Mouse (Mus musculus) liver, embryonic 14.5 days (tissue): ENCODE measurements around the gene Try4. TPM values are rescaled to one million over a fixed set of nuclear protein-coding genes. Genes with fewer than 3 reads are reported as not detected.
A peak's percentile ranks its signal among the peaks of the same experiment; 100 is the strongest.
"Not testable (repeated sequence)": the region's sequence is repeated elsewhere in the genome, so short reads cannot be mapped to it uniquely, and the experiment has no call there.

Experiments used
- ATAC-seq: fragments of 200-750 bp; cut with Nextera tagmentation; 2 replicates; pipeline ENCODE4 v1.8.0; 2017; ENCODE audit warnings: moderate number of reproducible peaks, mild to moderate bottlenecking, moderate library complexity; ENCODE audit not compliant: insufficient read depth
- DNase-seq, 3 experiments: peaks; one replicate each; pipeline ENCODE4 v3.0.0-alpha.2; 2012 to 2013; ENCODE audit warnings: low read depth in 3 of 3, low spot score in 3 of 3
- H3K27ac ChIP-seq: fragments of 300-500 bp; sonication (generic); 2 replicates; pipeline ENCODE4 v1.5.1; 2014; ENCODE audit warnings: moderate library complexity, mild to moderate bottlenecking, control low read depth, inconsistent platforms
- H3K27me3 ChIP-seq: fragments of 300-500 bp; sonication (generic); 2 replicates; pipeline ENCODE4 v1.6.1; 2014; ENCODE audit warnings: mild to moderate bottlenecking, low read length, moderate library complexity; ENCODE audit not compliant: control insufficient read depth, insufficient read depth
- H3K36me3 ChIP-seq: fragments of 300-500 bp; sonication (generic); replicated peaks from 2 replicates; pipeline ENCODE4 v1.6.1; 2014; ENCODE audit warnings: low read depth; ENCODE audit not compliant: control insufficient read depth, insufficient read depth
- H3K4me1 ChIP-seq, 2 experiments: fragments of 200-500 bp in 1 of 2; fragments of 300-500 bp in 1 of 2; sonication (generic) in 1 of 2; replicated peaks; 2 replicates each; pipeline ENCODE4 v1.6.1; 2012 to 2014; ENCODE audit warnings: antibody characterized with exemption in 1 of 2, inconsistent platforms in 1 of 2, low read length in 1 of 2; ENCODE audit not compliant: control insufficient read depth in 2 of 2, insufficient read depth in 2 of 2
- H3K4me2 ChIP-seq: fragments of 300-500 bp; sonication (generic); 2 replicates; pipeline ENCODE4 v1.6.1; 2014; ENCODE audit warnings: low read depth, mild to moderate bottlenecking, control low read depth, moderate library complexity
- H3K4me3 ChIP-seq, 2 experiments: fragments of 200-500 bp in 1 of 2; fragments of 300-500 bp in 1 of 2; sonication (generic) in 1 of 2; 2 replicates each; pipeline ENCODE4 v1.5.1; 2012 to 2014; ENCODE audit warnings: low read depth in 2 of 2, low read length in 2 of 2, mild to moderate bottlenecking in 2 of 2, control low read depth in 1 of 2, inconsistent platforms in 1 of 2, moderate library complexity in 1 of 2; ENCODE audit not compliant: insufficient read depth in 1 of 2
- H3K9ac ChIP-seq: fragments of 300-500 bp; sonication (generic); replicated peaks from 2 replicates; pipeline ENCODE4 v1.6.1; 2014; ENCODE audit warnings: mild to moderate bottlenecking, control low read depth, moderate library complexity
- H3K9me3 ChIP-seq: fragments of 300-500 bp; sonication (generic); 2 replicates; pipeline ENCODE4 v1.6.1; 2016; ENCODE audit warnings: low read length, mixed read lengths; ENCODE audit not compliant: control insufficient read depth
- CTCF ChIP-seq: IDR thresholded peaks from 2 replicates; pipeline ENCODE4 v1.5.1; 2016; ENCODE audit warnings: antibody characterized with exemption, low read depth, control low read depth
- EP300 ChIP-seq: IDR thresholded peaks from 2 replicates; pipeline ENCODE4 v1.6.1; 2016; ENCODE audit warnings: antibody characterized with exemption, low read depth
- WGBS: fragments of 180-500 bp; shearing (Covaris S2); extraction: QIAGEN DNeasy Blood & Tissue Kit; methylation state at CpG from one replicate; pipeline ENCODE4 v1.1.7; 2014; ENCODE audit not compliant: insufficient replicate concordance; 5-methylcytosine and 5-hydroxymethylcytosine counted together
- polyA plus RNA-seq, 2 experiments: library from polyadenylated mRNA; depleted of rRNA in 1 of 2; stranded (reverse) in 1 of 2; unstranded in 1 of 2; fragments of >200 nt; fragmentation: Nextera tagmentation in 1 of 2; extraction: Ambion mirVana in 1 of 2; gene quantifications; 2 replicates each; pipeline versions ENCODE4 v1.2.1 to v1.2.3; 2012 to 2014

Gene Try4
- not detected in 2 replicates for polyA plus RNA-seq (2012; rRNA removed)
- polyA plus RNA-seq (2014; fragmentation: Nextera tagmentation; extraction: Ambion mirVana) = not detected in 2 replicates

- DNase-seq = no peak
- 16% methylated on average over 1 of the region's 1 CpGs for WGBS
- no peaks in the 10 kb centered on the region for H3K4me1 ChIP-seq
- H3K9me3 ChIP-seq = no peaks in the 10 kb centered on the region
- TF ChIP-seq EP300 = no peak
- H3K4me3 ChIP-seq = no peak within 1 kb of the TSS
- H3K27me3 ChIP-seq = no peaks in the 10 kb centered on the region
- H3K36me3 ChIP-seq = no peaks in the 10 kb centered on the region
- H3K4me2 ChIP-seq = no peak within 1 kb of the TSS
- H3K9ac ChIP-seq = no peak within 1 kb of the TSS
- ATAC-seq = no peak
- H3K27ac ChIP-seq = no peak within 1 kb of the TSS
Measured at GRCm38 (mm10) chr6:41301969-41302368, at the start of gene Try4. Try4 (plus strand) TSS chr6:41302269.

- H3K27me3 ChIP-seq, H3K36me3 ChIP-seq, DNase-seq, H3K4me1 ChIP-seq, H3K9ac ChIP-seq, H3K9me3 ChIP-seq, ATAC-seq, H3K4me3 ChIP-seq, H3K4me2 ChIP-seq, H3K27ac ChIP-seq: not testable (repeated sequence)
- WGBS = 65% methylated on average over 9 of the region's 9 CpGs
Measured at GRCm38 (mm10) chr6:41253314-41253713, 48.8 kb upstream of the Try4 start.

- WGBS = 52% methylated on average over 2 of the region's 2 CpGs
- no peaks in the 10 kb centered on the region for H3K27me3 ChIP-seq
- DNase-seq (no peak), ATAC-seq (no peak)
- H3K4me2 ChIP-seq = no peak overlapping the region
- no peak for TF ChIP-seq CTCF
- TF ChIP-seq EP300 = no peak
- H3K9me3 ChIP-seq = no peaks in the 10 kb centered on the region
- H3K36me3 ChIP-seq = no peaks in the 10 kb centered on the region
- no peak overlapping the region for H3K27ac ChIP-seq
- H3K4me3 ChIP-seq = no peak overlapping the region
- no peak overlapping the region for H3K9ac ChIP-seq
- no peaks in the 10 kb centered on the region for H3K4me1 ChIP-seq
Measured at GRCm38 (mm10) chr6:41256424-41256823, 45.6 kb upstream of the Try4 start.

GRCm38 (mm10) chr6:41257432-41257831 lies 44.6 kb upstream of the Try4 start:
- Histone ChIP-seq H3K4me2 (no peak overlapping the region), H3K4me1 (no peaks in the 10 kb centered on the region), H3K9me3 (no peaks in the 10 kb centered on the region), H3K27ac (no peak overlapping the region), H3K27me3 (no peaks in the 10 kb centered on the region), H3K9ac (no peak overlapping the region), H3K36me3 (no peaks in the 10 kb centered on the region), H3K4me3 (no peak overlapping the region)
- no peak for DNase-seq
- TF ChIP-seq EP300 (no peak), CTCF (no peak)
- 59% methylated on average over 3 of the region's 3 CpGs for WGBS
- no peak for ATAC-seq

GRCm38 (mm10) chr6:41262796-41263195 lies 39.3 kb upstream of the Try4 start:
- no peak for ATAC-seq
- H3K36me3 ChIP-seq = no peaks in the 10 kb centered on the region
- H3K9me3 ChIP-seq = no peaks in the 10 kb centered on the region
- no peak overlapping the region for H3K4me2 ChIP-seq
- no peak overlapping the region for H3K27ac ChIP-seq
- WGBS = 25% methylated on average over 3 of the region's 3 CpGs
- no peaks in the 10 kb centered on the region for H3K27me3 ChIP-seq
- DNase-seq = no peak
- no peak overlapping the region for H3K9ac ChIP-seq
- no peak overlapping the region for H3K4me3 ChIP-seq
- TF ChIP-seq CTCF (peak; percentile 32; the same call in 1 of the 2 replicates), EP300 (no peak)
- H3K4me1 ChIP-seq = no peaks in the 10 kb centered on the region
